Mouse (Mus musculus) heart, adult 2 months (tissue): ENCODE results near the gene Gm21969.

Experiments used
- CTCF ChIP-seq: fragments of 200-600 bp; IDR thresholded peaks from 2 replicates; pipeline ENCODE4 v1.8.1; 2022; ENCODE audit warnings: antibody characterized with exemption, mild to moderate bottlenecking, moderate library complexity
- POLR2A ChIP-seq: fragments of 200-500 bp; IDR thresholded peaks from 2 replicates; pipeline ENCODE4 v1.6.1; 2011; ENCODE audit warnings: mild to moderate bottlenecking, low read depth, low read length, control low read depth; ENCODE audit not compliant: insufficient read depth

- no peak for TF ChIP-seq POLR2A
- no peak for TF ChIP-seq CTCF
Measured at GRCm38 (mm10) chr4:139584704-139585103, 18.3 kb upstream of the Gm21969 start.
